Mouse (Mus musculus): Measurements from ENCODE around the gene Ssc5d. TPM values are rescaled to one million over a fixed set of nuclear protein-coding genes. Genes with fewer than 3 reads are reported as not detected.
A peak's percentile ranks its signal among the peaks of the same experiment; 100 is the strongest.

Gene Ssc5d
- polyA plus RNA-seq, 2 experiments = 0.03 to 0.12 TPM

GRCm38 (mm10) chr7:4886680-4887079, 38.9 kb upstream of the Ssc5d start:
- WGBS (ENCODE audit: insufficient replicate concordance) = 65% methylated on average over 4 of the region's 4 CpGs
- TF ChIP-seq EP300 (IDR thresholded peaks at IDR 0.05; ENCODE audit: low read depth) (no peak), CTCF (IDR thresholded peaks at IDR 0.05; ENCODE audit: low read depth) (no peak)
- H3K9me3 ChIP-seq (ENCODE audit: control insufficient read depth, low read length) = no peaks in the 10 kb centered on the region
- no peak overlapping the region for H3K4me3 ChIP-seq (ENCODE audit: insufficient read depth in 1 of 2, low read depth in 2 of 2, low read length in 2 of 2)
- ATAC-seq (ENCODE audit: insufficient read depth) (no peak), DNase-seq (ENCODE audit: low read depth in 3 of 3, low spot score in 3 of 3) (no peak)
- H3K4me1 ChIP-seq (replicated peaks; ENCODE audit: control insufficient read depth in 2 of 2, insufficient read depth in 2 of 2, low read length in 1 of 2) = no peaks in the 10 kb centered on the region
- no peaks in the 10 kb centered on the region for H3K36me3 ChIP-seq (replicated peaks; ENCODE audit: control insufficient read depth, insufficient read depth, low read depth)
- no peak overlapping the region for H3K27ac ChIP-seq
- H3K9ac ChIP-seq (replicated peaks) = no peak overlapping the region
- no peak overlapping the region for H3K4me2 ChIP-seq (ENCODE audit: low read depth)
- H3K27me3 ChIP-seq (ENCODE audit: control insufficient read depth, insufficient read depth, low read length) = no peaks in the 10 kb centered on the region

DNA sequence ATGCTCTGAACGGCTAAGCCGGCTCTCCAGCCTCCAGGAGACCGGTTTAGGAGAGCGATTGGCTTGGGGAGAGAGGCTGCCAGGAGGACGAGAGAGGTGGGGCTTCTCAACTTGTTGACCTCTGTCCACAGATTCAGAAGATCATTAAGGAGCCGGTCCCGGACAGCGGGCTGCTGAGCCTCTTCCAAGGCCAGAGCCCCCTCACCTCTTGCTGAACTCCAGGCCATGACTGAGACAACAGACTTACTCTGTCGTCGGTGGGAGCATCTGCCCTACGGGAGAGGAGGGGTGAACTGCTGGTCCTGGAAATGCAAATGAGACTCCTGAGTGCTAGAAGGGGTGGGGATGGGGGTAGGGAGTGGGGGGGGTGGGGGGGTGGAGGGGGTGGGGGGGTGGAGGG, 30.4 kb upstream of the Ssc5d start:
- ATAC-seq (ENCODE audit: insufficient read depth) = no peak
- no peak for DNase-seq (ENCODE audit: low read depth in 3 of 3, low spot score in 3 of 3)
- Histone ChIP-seq H3K27ac (no peak overlapping the region), H3K4me2 (ENCODE audit: low read depth) (no peak overlapping the region), H3K4me3 (ENCODE audit: insufficient read depth in 1 of 2, low read depth in 2 of 2, low read length in 2 of 2) (no peak overlapping the region), H3K9me3 (ENCODE audit: control insufficient read depth, low read length) (no peaks in the 10 kb centered on the region), H3K36me3 (replicated peaks; ENCODE audit: control insufficient read depth, insufficient read depth, low read depth) (no peaks in the 10 kb centered on the region), H3K27me3 (ENCODE audit: control insufficient read depth, insufficient read depth, low read length) (no peaks in the 10 kb centered on the region), H3K9ac (replicated peaks) (no peak overlapping the region), H3K4me1 (replicated peaks; ENCODE audit: control insufficient read depth in 2 of 2, insufficient read depth in 2 of 2, low read length in 1 of 2) (peaks cover 10 to 12% of the 10 kb centered on the region in 2 experiments)
- TF ChIP-seq CTCF (IDR thresholded peaks at IDR 0.05; ENCODE audit: low read depth) = no peak
- TF ChIP-seq EP300 (IDR thresholded peaks at IDR 0.05; ENCODE audit: low read depth) = no peak
- 66% methylated on average over 10 of the region's 11 CpGs for WGBS (ENCODE audit: insufficient replicate concordance)

DNA sequence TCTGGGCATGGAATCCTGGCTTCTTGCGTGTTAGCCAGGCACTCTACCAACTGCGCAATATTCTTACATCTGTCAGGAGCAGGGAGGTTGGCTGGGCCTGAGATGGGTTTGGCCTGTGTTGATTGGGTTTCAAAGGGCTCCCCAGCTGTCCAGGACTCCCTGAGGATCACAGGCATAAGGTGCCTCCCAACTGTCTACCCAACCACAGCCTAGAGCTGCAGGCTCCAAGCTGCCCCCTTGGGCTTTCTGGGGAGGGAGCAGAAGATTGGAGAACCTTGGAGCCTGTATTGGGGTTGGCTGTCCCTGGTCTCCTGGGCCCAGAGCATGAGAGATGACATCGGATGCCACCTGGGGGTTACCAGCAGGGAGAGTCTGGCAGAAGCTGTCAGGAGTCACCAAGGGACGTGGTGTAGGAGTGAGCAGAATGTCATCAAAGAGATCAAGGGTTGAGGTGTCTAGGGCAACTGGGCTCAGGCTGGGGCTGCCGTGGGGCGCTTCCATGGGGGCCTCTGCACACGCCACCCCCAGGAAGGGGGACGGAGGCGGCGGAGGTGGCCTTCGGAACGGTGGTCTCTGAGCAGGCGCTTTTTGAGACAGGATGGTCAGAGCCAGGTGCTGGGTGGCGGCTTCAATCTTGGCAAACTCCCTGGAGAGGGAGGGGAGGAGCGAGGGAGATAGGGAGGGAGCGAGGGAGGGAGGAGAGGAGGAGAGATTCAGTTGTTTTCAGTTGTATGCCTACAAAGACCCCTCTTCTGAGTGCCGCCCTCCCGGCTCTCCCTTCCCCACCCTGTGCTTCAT, 26.5 kb upstream of the Ssc5d start:
- peak overlapping the region; percentile 56 for H3K9ac ChIP-seq (replicated peaks)
- 25% methylated on average over 18 of the region's 18 CpGs for WGBS (ENCODE audit: insufficient replicate concordance)

GRCm38 (mm10) chr7:4899649-4900522, 25.7 kb upstream of the Ssc5d start:
- no peaks in the 10 kb centered on the region for H3K27me3 ChIP-seq (ENCODE audit: control insufficient read depth, insufficient read depth, low read length)
- peak in 1 of 3 experiments; percentile 51 for DNase-seq (ENCODE audit: low read depth in 3 of 3, low spot score in 3 of 3)
- H3K4me3 ChIP-seq (ENCODE audit: insufficient read depth in 1 of 2, low read depth in 2 of 2, low read length in 2 of 2) = peak overlapping the region; percentile 48 to 52
- peak overlapping the region; percentile 56 for H3K9ac ChIP-seq (replicated peaks)
- no peak for TF ChIP-seq EP300 (IDR thresholded peaks at IDR 0.05; ENCODE audit: low read depth)
- no peak for TF ChIP-seq CTCF (IDR thresholded peaks at IDR 0.05; ENCODE audit: low read depth)
- WGBS (ENCODE audit: insufficient replicate concordance) = 4% methylated on average over 19 of the region's 19 CpGs
- H3K27ac ChIP-seq = peak overlapping the region; percentile 64
- peak overlapping the region; percentile 79 for H3K4me2 ChIP-seq (ENCODE audit: low read depth)
- H3K9me3 ChIP-seq (ENCODE audit: control insufficient read depth, low read length) = no peaks in the 10 kb centered on the region
- ATAC-seq (ENCODE audit: insufficient read depth) = peak; percentile 79
- H3K36me3 ChIP-seq (replicated peaks; ENCODE audit: control insufficient read depth, insufficient read depth, low read depth) = no peaks in the 10 kb centered on the region
- peaks cover 10 to 15% of the 10 kb centered on the region in 2 experiments for H3K4me1 ChIP-seq (replicated peaks; ENCODE audit: control insufficient read depth in 2 of 2, insufficient read depth in 2 of 2, low read length in 1 of 2)

More for the DNA sequence above, 26.5 kb upstream of the Ssc5d start:
- no peak overlapping the region for H3K27ac ChIP-seq
- H3K9me3 ChIP-seq (ENCODE audit: control insufficient read depth, low read length) = no peaks in the 10 kb centered on the region
- no peaks in the 10 kb centered on the region for H3K36me3 ChIP-seq (replicated peaks; ENCODE audit: control insufficient read depth, insufficient read depth, low read depth)
- peak; percentile 49; the same call in 1 of the 2 replicates for ATAC-seq (ENCODE audit: insufficient read depth)
- DNase-seq (ENCODE audit: low read depth in 3 of 3, low spot score in 3 of 3) = no peak
- H3K4me3 ChIP-seq (ENCODE audit: insufficient read depth in 1 of 2, low read depth in 2 of 2, low read length in 2 of 2) = peak overlapping the region; percentile 48 to 52
- H3K27me3 ChIP-seq (ENCODE audit: control insufficient read depth, insufficient read depth, low read length) = no peaks in the 10 kb centered on the region
- peak overlapping the region; percentile 79 for H3K4me2 ChIP-seq (ENCODE audit: low read depth)
- H3K4me1 ChIP-seq (replicated peaks; ENCODE audit: control insufficient read depth in 2 of 2, insufficient read depth in 2 of 2, low read length in 1 of 2) = peaks cover 10 to 15% of the 10 kb centered on the region in 2 experiments
- TF ChIP-seq EP300 (IDR thresholded peaks at IDR 0.05; ENCODE audit: low read depth) (no peak), CTCF (IDR thresholded peaks at IDR 0.05; ENCODE audit: low read depth) (no peak)

DNA sequence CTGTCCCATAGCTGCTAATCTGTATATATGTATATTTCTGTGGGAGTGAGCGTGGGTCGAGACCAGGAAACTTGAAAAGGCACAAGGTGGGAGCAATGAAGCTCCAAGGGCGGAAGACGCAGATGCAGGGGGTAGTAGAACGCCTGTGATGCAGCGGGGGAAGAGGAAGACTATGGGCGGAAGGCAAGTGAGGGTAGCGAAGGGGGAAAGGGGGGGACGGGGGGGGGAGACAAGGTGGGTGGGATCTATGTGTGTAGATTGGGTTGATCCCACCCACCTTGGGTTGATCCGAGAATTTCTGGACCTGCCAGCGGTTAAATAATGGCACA, 25.1 kb upstream of the Ssc5d start:
- 19% methylated on average over 11 of the region's 11 CpGs for WGBS (ENCODE audit: insufficient replicate concordance)
- peak overlapping the region; percentile 48 to 52; a peak in 3 of 4 replicates for H3K4me3 ChIP-seq (ENCODE audit: insufficient read depth in 1 of 2, low read depth in 2 of 2, low read length in 2 of 2)
- peak; percentile 40 for ATAC-seq (ENCODE audit: insufficient read depth)

More for the DNA sequence above, 25.1 kb upstream of the Ssc5d start:
- Histone ChIP-seq H3K9ac (replicated peaks) (peak overlapping the region; percentile 44), H3K36me3 (replicated peaks; ENCODE audit: control insufficient read depth, insufficient read depth, low read depth) (no peaks in the 10 kb centered on the region), H3K27ac (peak overlapping the region; percentile 64), H3K9me3 (ENCODE audit: control insufficient read depth, low read length) (no peaks in the 10 kb centered on the region), H3K4me2 (ENCODE audit: low read depth) (peak overlapping the region; percentile 79), H3K27me3 (ENCODE audit: control insufficient read depth, insufficient read depth, low read length) (no peaks in the 10 kb centered on the region), H3K4me1 (replicated peaks; ENCODE audit: control insufficient read depth in 2 of 2, insufficient read depth in 2 of 2, low read length in 1 of 2) (peaks cover 10 to 15% of the 10 kb centered on the region in 2 experiments)
- no peak for DNase-seq (ENCODE audit: low read depth in 3 of 3, low spot score in 3 of 3)
- TF ChIP-seq CTCF (IDR thresholded peaks at IDR 0.05; ENCODE audit: low read depth) = no peak
- no peak for TF ChIP-seq EP300 (IDR thresholded peaks at IDR 0.05; ENCODE audit: low read depth)

All from liver, embryonic 14.5 days (tissue).